Mouse (Mus musculus) R1 (cell line): Measurements from ENCODE around the gene Rell1.
"Not testable (repeated sequence)": the region's sequence is repeated elsewhere in the genome, so short reads cannot be mapped to it uniquely, and the experiment has no call there.

Source experiments
- DNase-seq: peaks from one replicate; pipeline ENCODE4 v3.0.0-alpha.2; 2018; ENCODE audit warnings: low read depth, low spot score

Rell1 gene

GRCm38 (mm10) chr5:63897001-63897819 is 71.5 kb downstream of the Rell1 start:
- not testable (repeated sequence) for DNase-seq

- no peak for DNase-seq
Observed at GRCm38 (mm10) chr5:63891912-63892311, 76.8 kb downstream of the Rell1 start.

GRCm38 (mm10) chr5:63891241-63891640 is 77.5 kb downstream of the Rell1 start:
- DNase-seq = no peak

- peak; percentile 64 for DNase-seq
Observed at GRCm38 (mm10) chr5:63887111-63887510, 81.6 kb downstream of the Rell1 start.

- DNase-seq = peak; percentile 68
Observed at GRCm38 (mm10) chr5:63886709-63887108, 82.0 kb downstream of the Rell1 start.

- DNase-seq = no peak
Observed at GRCm38 (mm10) chr5:63886292-63886691, 82.4 kb downstream of the Rell1 start.

GRCm38 (mm10) chr5:63879026-63879425 is 89.7 kb downstream of the Rell1 start:
- no peak for DNase-seq

GRCm38 (mm10) chr5:63876081-63876480 is 92.6 kb downstream of the Rell1 start:
- DNase-seq = no peak

- DNase-seq = peak; percentile 91
Observed at GRCm38 (mm10) chr5:63874880-63875279, 93.8 kb downstream of the Rell1 start.

GRCm38 (mm10) chr5:63872176-63872932 is 96.3 kb downstream of the Rell1 start:
- DNase-seq = peak; percentile 74

- DNase-seq = no peak
Observed at GRCm38 (mm10) chr5:63867421-63867820, 101.3 kb downstream of the Rell1 start.

GRCm38 (mm10) chr5:63858901-63859300 is 109.8 kb downstream of the Rell1 start:
- no peak for DNase-seq
